Mouse (Mus musculus): ENCODE results near the gene Pck1. TPM values are rescaled to one million over a fixed set of nuclear protein-coding genes. Genes with fewer than 3 reads are reported as not detected.

The Pck1 gene
- 10 to 100 TPM; 18.0 to 20.5 TPM for total RNA-seq (2021)
- polyA plus RNA-seq (2012; rRNA removed), result 12.4 and 35.3 TPM in 2 replicates
- long read RNA-seq, partial matches to known transcripts, result 5 of 8 reads
- long read RNA-seq, other reads (novel, unspliced or antisense), result 0 of 8 reads

DNA sequence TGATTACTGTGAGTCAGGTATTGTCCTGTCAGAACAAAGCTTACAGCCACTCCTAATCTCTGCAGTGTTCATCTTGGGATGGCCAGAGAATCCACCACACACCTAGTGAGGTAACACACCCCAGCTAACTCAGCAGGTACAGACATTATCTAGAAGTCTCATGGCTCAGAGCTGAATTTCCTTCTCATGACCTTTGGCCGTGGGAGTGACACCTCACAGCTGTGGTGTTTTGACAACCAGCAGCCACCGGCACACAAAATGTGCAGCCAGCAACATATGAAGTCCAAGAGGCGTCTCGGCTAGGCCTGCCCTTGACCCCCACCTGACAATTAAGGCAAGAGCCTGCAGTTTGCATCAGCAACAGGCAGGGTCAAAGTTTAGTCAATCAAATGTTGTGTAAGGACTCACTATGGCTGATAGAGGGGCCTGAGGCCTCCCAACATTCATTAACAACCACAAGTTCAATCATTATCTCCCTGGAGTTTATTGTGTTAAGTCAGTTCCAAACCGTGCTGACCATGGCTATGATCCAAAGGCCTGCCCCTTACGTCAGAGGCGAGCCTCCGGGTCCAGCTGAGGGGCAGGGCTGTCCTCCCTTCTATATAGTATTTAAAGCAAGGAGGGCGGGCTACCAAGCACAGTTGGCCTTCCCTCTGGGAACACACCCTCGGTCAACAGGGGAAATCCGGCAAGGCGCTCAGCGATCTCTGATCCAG is at the start of gene Pck1:
Gene Pck1 (plus strand): TSS at position 613 of the 716 bp plus-strand sequence.
- H3K9ac ChIP-seq (ENCODE audit: low read depth, low read length), result no peak within 1 kb of the TSS
- no peak within 1 kb of the TSS for H3K27ac ChIP-seq
- no peak for DNase-seq
- H3K4me1 ChIP-seq (ENCODE audit: control insufficient read depth, insufficient read depth, low read length), result no peaks in the 10 kb centered on the region
- no peak for TF ChIP-seq POLR2A (IDR thresholded peaks at IDR 0.05; ENCODE audit: insufficient read depth, low read depth, low read length)
- TF ChIP-seq EP300 (IDR thresholded peaks at IDR 0.05; ENCODE audit: insufficient read depth, low read depth, low read length), result no peak
- TF ChIP-seq CTCF (IDR thresholded peaks at IDR 0.05), result no peak
- no peaks in the 10 kb centered on the region for H3K79me2 ChIP-seq (replicated peaks; ENCODE audit: control insufficient read depth, insufficient read depth, low read length)
- intact Hi-C loops (cut with DNase I), result no loop called here
- H3K27me3 ChIP-seq (ENCODE audit: control insufficient read depth, insufficient read depth, low read length), result no peaks in the 10 kb centered on the region
- H3K4me3 ChIP-seq, result no peak within 1 kb of the TSS
- no peaks in the 10 kb centered on the region for H3K36me3 ChIP-seq (ENCODE audit: control insufficient read depth, insufficient read depth, low read length)
- WGBS, result 59% methylated on average over 13 of the region's 13 CpGs

- Histone ChIP-seq H3K36me3 (ENCODE audit: control insufficient read depth, insufficient read depth, low read length) (no peaks in the 10 kb centered on the region), H3K27ac (no peak overlapping the region), H3K4me1 (ENCODE audit: control insufficient read depth, insufficient read depth, low read length) (no peaks in the 10 kb centered on the region), H3K79me2 (replicated peaks; ENCODE audit: control insufficient read depth, insufficient read depth, low read length) (no peaks in the 10 kb centered on the region), H3K9ac (ENCODE audit: low read depth, low read length) (no peak overlapping the region), H3K4me3 (no peak overlapping the region), H3K27me3 (ENCODE audit: control insufficient read depth, insufficient read depth, low read length) (no peaks in the 10 kb centered on the region)
- 77% methylated on average over 9 of the region's 9 CpGs for WGBS
- no peak for DNase-seq
- intact Hi-C loops (cut with DNase I), result no loop called here
- TF ChIP-seq CTCF (IDR thresholded peaks at IDR 0.05), result no peak
- TF ChIP-seq POLR2A (IDR thresholded peaks at IDR 0.05; ENCODE audit: insufficient read depth, low read depth, low read length), result no peak
- no peak for TF ChIP-seq EP300 (IDR thresholded peaks at IDR 0.05; ENCODE audit: insufficient read depth, low read depth, low read length)
These were observed 46.4 kb upstream of the Pck1 start for GRCm38 (mm10) chr2:173106409-173106808.

GRCm38 (mm10) chr2:173106889-173107785 is 45.7 kb upstream of the Pck1 start:
- TF ChIP-seq POLR2A (IDR thresholded peaks at IDR 0.05; ENCODE audit: insufficient read depth, low read depth, low read length) (no peak), CTCF (IDR thresholded peaks at IDR 0.05) (peak; percentile 95), EP300 (IDR thresholded peaks at IDR 0.05; ENCODE audit: insufficient read depth, low read depth, low read length) (no peak)
- H3K4me1 ChIP-seq (ENCODE audit: control insufficient read depth, insufficient read depth, low read length), result no peaks in the 10 kb centered on the region
- H3K9ac ChIP-seq (ENCODE audit: low read depth, low read length), result no peak overlapping the region
- H3K27ac ChIP-seq, result no peak overlapping the region
- H3K36me3 ChIP-seq (ENCODE audit: control insufficient read depth, insufficient read depth, low read length), result no peaks in the 10 kb centered on the region
- no peaks in the 10 kb centered on the region for H3K79me2 ChIP-seq (replicated peaks; ENCODE audit: control insufficient read depth, insufficient read depth, low read length)
- 14% methylated on average over 14 of the region's 14 CpGs for WGBS
- DNase-seq, result peak; percentile 45 to 53
- intact Hi-C loops (cut with DNase I), result loop anchor here (1.0 kb wide), 3 partner anchors 77 to 455 kb away; no protein-coding TSS in a partner anchor
- H3K27me3 ChIP-seq (ENCODE audit: control insufficient read depth, insufficient read depth, low read length), result no peaks in the 10 kb centered on the region
- no peak overlapping the region; the same call in 1 of the 2 replicates for H3K4me3 ChIP-seq

DNA sequence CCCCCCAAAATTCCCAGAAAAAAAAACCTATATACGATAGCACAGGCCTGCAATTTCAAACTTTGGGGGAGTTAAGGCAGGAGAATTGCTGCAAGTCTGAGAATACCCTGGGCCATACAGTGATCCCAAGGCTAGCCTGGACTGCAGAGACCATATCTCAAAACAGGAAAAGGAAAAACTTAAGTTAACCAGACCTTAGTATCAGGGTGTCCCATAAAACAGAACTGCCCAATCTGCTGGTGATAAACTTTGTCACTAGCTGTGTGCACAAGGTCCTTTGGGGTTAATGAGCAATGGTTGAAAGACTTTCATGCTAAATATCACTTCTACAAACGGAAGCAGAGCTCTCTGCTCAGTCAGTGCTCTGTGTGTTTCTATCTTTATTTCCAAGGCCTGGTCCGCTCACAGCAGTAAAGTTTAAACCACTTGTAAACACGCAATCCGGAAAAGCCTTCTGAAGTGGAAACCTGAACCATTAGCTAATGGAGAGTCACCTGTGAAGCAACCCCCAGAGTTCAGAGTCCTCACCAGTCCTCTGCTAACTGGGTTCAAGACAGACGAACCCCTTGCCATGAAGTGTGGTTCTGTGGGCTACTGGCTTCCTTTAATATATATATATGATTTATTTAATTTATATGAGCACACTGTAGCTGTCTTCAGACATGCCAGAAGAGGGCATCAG is 44.2 kb upstream of the Pck1 start:
- H3K36me3 ChIP-seq (ENCODE audit: control insufficient read depth, insufficient read depth, low read length), result no peaks in the 10 kb centered on the region
- H3K4me3 ChIP-seq, result no peak overlapping the region
- WGBS, result 68% methylated on average over 6 of the region's 6 CpGs
- H3K4me1 ChIP-seq (ENCODE audit: control insufficient read depth, insufficient read depth, low read length), result no peaks in the 10 kb centered on the region
- TF ChIP-seq POLR2A (IDR thresholded peaks at IDR 0.05; ENCODE audit: insufficient read depth, low read depth, low read length) (no peak), CTCF (IDR thresholded peaks at IDR 0.05) (no peak), EP300 (IDR thresholded peaks at IDR 0.05; ENCODE audit: insufficient read depth, low read depth, low read length) (no peak)
- intact Hi-C loops (cut with DNase I), result no loop called here
- H3K27ac ChIP-seq, result no peak overlapping the region
- H3K79me2 ChIP-seq (replicated peaks; ENCODE audit: control insufficient read depth, insufficient read depth, low read length), result no peaks in the 10 kb centered on the region
- DNase-seq, result no peak
- no peak overlapping the region for H3K9ac ChIP-seq (ENCODE audit: low read depth, low read length)
- H3K27me3 ChIP-seq (ENCODE audit: control insufficient read depth, insufficient read depth, low read length), result no peaks in the 10 kb centered on the region

- H3K36me3 ChIP-seq (ENCODE audit: control insufficient read depth, insufficient read depth, low read length), result no peaks in the 10 kb centered on the region
- H3K27me3 ChIP-seq (ENCODE audit: control insufficient read depth, insufficient read depth, low read length), result no peaks in the 10 kb centered on the region
- DNase-seq, result no peak
- H3K27ac ChIP-seq, result no peak overlapping the region
- no peaks in the 10 kb centered on the region for H3K4me1 ChIP-seq (ENCODE audit: control insufficient read depth, insufficient read depth, low read length)
- WGBS, result 91% methylated on average over 7 of the region's 7 CpGs
- no peak for TF ChIP-seq POLR2A (IDR thresholded peaks at IDR 0.05; ENCODE audit: insufficient read depth, low read depth, low read length)
- TF ChIP-seq EP300 (IDR thresholded peaks at IDR 0.05; ENCODE audit: insufficient read depth, low read depth, low read length), result no peak
- no peak for TF ChIP-seq CTCF (IDR thresholded peaks at IDR 0.05)
- H3K79me2 ChIP-seq (replicated peaks; ENCODE audit: control insufficient read depth, insufficient read depth, low read length), result no peaks in the 10 kb centered on the region
- intact Hi-C loops (cut with DNase I), result no loop called here
- no peak overlapping the region for H3K4me3 ChIP-seq
- no peak overlapping the region for H3K9ac ChIP-seq (ENCODE audit: low read depth, low read length)
These were observed 43.3 kb upstream of the Pck1 start for GRCm38 (mm10) chr2:173109510-173109909.

Data from heart, adult 2 months (tissue).